Mouse (Mus musculus): ENCODE measurements around the gene Olfr1348. TPM values are rescaled to one million over a fixed set of nuclear protein-coding genes. Genes with fewer than 3 reads are reported as not detected.

The Olfr1348 gene
- polyA plus RNA-seq, 1 experiment, result not detected

- H3K4me3 ChIP-seq (ENCODE audit: insufficient read depth, low read depth, low read length), result no peak within 1 kb of the TSS
- TF ChIP-seq POLR2A (IDR thresholded peaks at IDR 0.05; ENCODE audit: insufficient read depth, low read depth, low read length) (no peak), CTCF (IDR thresholded peaks at IDR 0.05; ENCODE audit: insufficient read depth, low read depth, low read length) (no peak)
- no peaks in the 10 kb centered on the region for H3K4me1 ChIP-seq (ENCODE audit: control insufficient read depth, insufficient read depth, low read length)
- H3K27ac ChIP-seq (ENCODE audit: insufficient read depth, low read depth, low read length), result no peak within 1 kb of the TSS
These were observed 52.7 kb downstream of the Olfr1348 start, which contains the start of gene Olfr1336 for GRCm38 (mm10) chr7:6455868-6456267. Olfr1336 (plus strand) TSS chr7:6456168.

Other genes with a start within 250 kb of the Olfr1348 start
- not detected in 2 replicates for gene Zfp667, start 222.2 kb downstream of the Olfr1348 start, polyA plus RNA-seq (2012; ENCODE audit: insufficient read depth, insufficient read length, low replicate concordance, missing spikeins)
- gene Zfp583, start 177.5 kb downstream of the Olfr1348 start, polyA plus RNA-seq (2012; ENCODE audit: insufficient read depth, insufficient read length, low replicate concordance, missing spikeins), result not detected in 2 replicates
- not detected in 2 replicates for gene Gm3854, start 165.0 kb downstream of the Olfr1348 start, polyA plus RNA-seq (2012; ENCODE audit: insufficient read depth, insufficient read length, low replicate concordance, missing spikeins)
- not detected in 2 replicates for gene Zfp78, start 145.5 kb downstream of the Olfr1348 start, polyA plus RNA-seq (2012; ENCODE audit: insufficient read depth, insufficient read length, low replicate concordance, missing spikeins)
- gene Zfp28, start 125.5 kb downstream of the Olfr1348 start, polyA plus RNA-seq (2012; ENCODE audit: insufficient read depth, insufficient read length, low replicate concordance, missing spikeins), result not detected in 2 replicates
- not detected in 2 replicates for gene Smim17, start 110.0 kb downstream of the Olfr1348 start, polyA plus RNA-seq (2012; ENCODE audit: insufficient read depth, insufficient read length, low replicate concordance, missing spikeins)
- not detected in 2 replicates for gene Gm20715, start 98.5 kb downstream of the Olfr1348 start, polyA plus RNA-seq (2012; ENCODE audit: insufficient read depth, insufficient read length, low replicate concordance, missing spikeins)
- gene Olfr1344, start 70.1 kb downstream of the Olfr1348 start, polyA plus RNA-seq (2012; ENCODE audit: insufficient read depth, insufficient read length, low replicate concordance, missing spikeins), result not detected in 2 replicates
- not detected in 2 replicates for gene Olfr1336, start 52.6 kb downstream of the Olfr1348 start, polyA plus RNA-seq (2012; ENCODE audit: insufficient read depth, insufficient read length, low replicate concordance, missing spikeins)
- gene Olfr1346, start 41.6 kb downstream of the Olfr1348 start, polyA plus RNA-seq (2012; ENCODE audit: insufficient read depth, insufficient read length, low replicate concordance, missing spikeins), result not detected in 2 replicates
- gene Olfr5, start 21.8 kb downstream of the Olfr1348 start, polyA plus RNA-seq (2012; ENCODE audit: insufficient read depth, insufficient read length, low replicate concordance, missing spikeins), result not detected in 2 replicates
- gene Olfr1347, start 9.0 kb downstream of the Olfr1348 start, polyA plus RNA-seq (2012; ENCODE audit: insufficient read depth, insufficient read length, low replicate concordance, missing spikeins), result not detected in 2 replicates
- not detected in 2 replicates for gene Olfr1349, start 14.2 kb upstream of the Olfr1348 start, polyA plus RNA-seq (2012; ENCODE audit: insufficient read depth, insufficient read length, low replicate concordance, missing spikeins)
- not detected in 2 replicates for gene Olfr1350, start 56.1 kb upstream of the Olfr1348 start, polyA plus RNA-seq (2012; ENCODE audit: insufficient read depth, insufficient read length, low replicate concordance, missing spikeins)
- not detected in 2 replicates for gene Zim1, start 187.7 kb upstream of the Olfr1348 start, polyA plus RNA-seq (2012; ENCODE audit: insufficient read depth, insufficient read length, low replicate concordance, missing spikeins)
- gene Peg3, start 221.7 kb upstream of the Olfr1348 start, polyA plus RNA-seq (2012; ENCODE audit: insufficient read depth, insufficient read length, low replicate concordance, missing spikeins), result 84.2 and 352 TPM in 2 replicates
- gene Usp29, start 221.8 kb upstream of the Olfr1348 start, polyA plus RNA-seq (2012; ENCODE audit: insufficient read depth, insufficient read length, low replicate concordance, missing spikeins), result not detected in 2 replicates